Mouse (Mus musculus) regulatory T cell (primary cell): ENCODE measurements around the gene Sh2d1b1.

Source experiments
- in situ Hi-C: fragments of 300-600 bp; cut with MboI, MseI; formaldehyde crosslinking; loops from one replicate; pipeline ENCODE4 v1.15.1; 2025; ENCODE audit warnings: high pct_unique_total_duplicates

Sh2d1b1 gene

GRCm38 (mm10) chr1:170324312-170324711 lies 47.2 kb downstream of the Sh2d1b1 start:
- in situ Hi-C loops = no loop called here

GRCm38 (mm10) chr1:170325277-170325676 lies 48.2 kb downstream of the Sh2d1b1 start:
- in situ Hi-C loops = no loop called here

GRCm38 (mm10) chr1:170331926-170332325 lies 54.8 kb downstream of the Sh2d1b1 start:
- in situ Hi-C loops = no loop called here

GRCm38 (mm10) chr1:170332775-170333174 lies 55.7 kb downstream of the Sh2d1b1 start:
- in situ Hi-C loops = no loop called here
